Mouse (Mus musculus): ENCODE measurements around the gene Noxa1.

DNA sequence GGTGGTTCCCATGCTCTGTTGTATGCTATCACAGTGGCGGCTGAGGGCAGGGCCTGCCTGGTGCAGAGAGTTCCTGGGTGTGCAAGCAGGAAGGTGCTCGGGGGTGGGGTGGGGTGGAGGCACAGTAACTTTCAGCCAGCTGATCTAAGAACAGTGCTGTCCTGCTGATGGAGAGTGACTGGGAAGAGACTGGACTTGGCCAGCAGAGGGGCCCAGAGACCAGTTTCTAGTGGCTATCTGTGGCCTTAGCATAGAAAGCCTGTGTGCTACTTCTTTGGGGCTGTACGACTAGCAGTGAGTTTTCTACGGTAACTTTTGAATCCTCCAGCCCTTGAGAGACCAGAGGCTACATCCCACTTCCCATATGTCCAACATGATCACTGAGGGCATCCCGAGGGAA, 4.0 kb upstream of the Noxa1 start:
- TF ChIP-seq CTCF (conservative IDR thresholded peaks at IDR 0.05; ENCODE audit: insufficient read depth, insufficient read length, low read depth, low read length) = peak; percentile 72
- no peak for TF ChIP-seq POLR2A (IDR thresholded peaks at IDR 0.05; ENCODE audit: low read depth, low read length)

Data from kidney, adult 2 months (tissue).